Mouse (Mus musculus) small intestine, adult 2 months (tissue): ENCODE results near the gene Spats2. TPM values are rescaled to one million over a fixed set of nuclear protein-coding genes. Genes with fewer than 3 reads are reported as not detected.

Experiments
- H3K27ac ChIP-seq: fragments of 200-500 bp; 2 replicates; pipeline ENCODE4 v1.5.1; 2012; ENCODE audit warnings: low read depth, low read length, control low read depth, inconsistent platforms; ENCODE audit not compliant: insufficient read depth
- H3K27me3 ChIP-seq: fragments of 200-500 bp; 2 replicates; pipeline ENCODE4 v1.6.1; 2012; ENCODE audit warnings: mild to moderate bottlenecking, moderate library complexity, low read length, inconsistent platforms; ENCODE audit not compliant: control insufficient read depth, insufficient read depth
- H3K36me3 ChIP-seq: fragments of 200-500 bp; 2 replicates; pipeline ENCODE4 v1.6.1; 2012; ENCODE audit warnings: mild to moderate bottlenecking, low read length, control low read depth, inconsistent platforms; ENCODE audit not compliant: control insufficient read depth, insufficient read depth
- H3K4me1 ChIP-seq: fragments of 200-500 bp; 2 replicates; pipeline ENCODE4 v1.6.1; 2012; ENCODE audit warnings: low read length, inconsistent platforms, mixed read lengths; ENCODE audit not compliant: control insufficient read depth, insufficient read depth, insufficient read length
- H3K4me3 ChIP-seq: fragments of 200-500 bp; 2 replicates; pipeline ENCODE4 v1.5.1; 2012; ENCODE audit warnings: low read depth, mild to moderate bottlenecking, control low read depth, inconsistent platforms, low read length, moderate library complexity
- CTCF ChIP-seq: fragments of 200-500 bp; IDR thresholded peaks from 2 replicates; pipeline ENCODE4 v1.5.1; 2012; ENCODE audit warnings: low read depth, mild to moderate bottlenecking, control low read depth, inconsistent platforms, low read length, moderate library complexity, mixed read lengths; ENCODE audit not compliant: insufficient replicate concordance, insufficient read length; ENCODE audit errors: extremely low read depth
- POLR2A ChIP-seq: fragments of 200-500 bp; IDR thresholded peaks from 2 replicates; pipeline ENCODE4 v1.6.1; 2012; ENCODE audit warnings: low read depth, mild to moderate bottlenecking, control low read depth, inconsistent platforms, low read length, moderate library complexity
- WGBS: fragments of 180-500 bp; shearing (Covaris S2); methylation state at CpG from one replicate; pipeline ENCODE4 v1.1.7; 2018; 5-methylcytosine and 5-hydroxymethylcytosine counted together
- polyA plus RNA-seq: library from polyadenylated mRNA; depleted of rRNA; stranded (reverse); fragments of >200 nt; gene quantifications from 2 replicates; pipeline ENCODE4 v1.2.3, GENCODE M21; 2012

Gene Spats2
- polyA plus RNA-seq, 1 experiment: 3.9 TPM

GRCm38 (mm10) chr15:99184217-99184914 lies 58.6 kb downstream of the Spats2 start:
- no peaks in the 10 kb centered on the region for H3K4me1 ChIP-seq
- no peaks in the 10 kb centered on the region for H3K27me3 ChIP-seq
- no peak for TF ChIP-seq CTCF
- no peak for TF ChIP-seq POLR2A
- H3K27ac ChIP-seq: no peak overlapping the region
- WGBS: 92% methylated on average over 9 of the region's 9 CpGs
- H3K36me3 ChIP-seq: peaks cover 15% of the 10 kb centered on the region
- no peak overlapping the region for H3K4me3 ChIP-seq

- TF ChIP-seq POLR2A: no peak
- no peak for TF ChIP-seq CTCF
- WGBS: 87% methylated on average over 10 of the region's 10 CpGs
- Histone ChIP-seq H3K36me3 (peaks cover 5% of the 10 kb centered on the region), H3K27ac (no peak overlapping the region), H3K27me3 (no peaks in the 10 kb centered on the region), H3K4me3 (no peak overlapping the region), H3K4me1 (no peaks in the 10 kb centered on the region)
Observed at GRCm38 (mm10) chr15:99194358-99194757, 68.6 kb downstream of the Spats2 start.

DNA sequence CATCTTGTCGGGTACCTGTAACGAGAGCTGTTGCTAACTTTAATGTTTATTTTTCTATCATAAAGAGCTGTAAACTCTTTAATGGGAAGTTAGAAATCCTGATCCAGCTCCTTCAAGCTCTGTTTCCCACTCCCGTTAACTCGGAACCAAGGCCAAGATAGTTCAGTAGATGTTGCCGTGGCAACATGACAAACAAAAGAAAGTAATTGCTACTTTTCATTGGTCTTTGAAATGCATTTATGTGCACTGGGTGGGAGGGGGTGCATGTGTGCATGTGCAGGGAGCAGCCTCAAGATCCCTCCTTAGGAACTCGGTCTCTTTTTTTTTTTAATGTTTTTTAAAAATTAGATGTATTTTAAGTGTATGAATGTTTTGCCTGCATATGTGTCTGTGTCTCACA lies 69.3 kb downstream of the Spats2 start:
- TF ChIP-seq CTCF: no peak
- TF ChIP-seq POLR2A: no peak
- H3K27ac ChIP-seq: no peak overlapping the region
- H3K4me1 ChIP-seq: no peaks in the 10 kb centered on the region
- peaks cover 7% of the 10 kb centered on the region for H3K36me3 ChIP-seq
- H3K27me3 ChIP-seq: no peaks in the 10 kb centered on the region
- H3K4me3 ChIP-seq: no peak overlapping the region
- WGBS: 42% methylated on average over 6 of the region's 6 CpGs

DNA sequence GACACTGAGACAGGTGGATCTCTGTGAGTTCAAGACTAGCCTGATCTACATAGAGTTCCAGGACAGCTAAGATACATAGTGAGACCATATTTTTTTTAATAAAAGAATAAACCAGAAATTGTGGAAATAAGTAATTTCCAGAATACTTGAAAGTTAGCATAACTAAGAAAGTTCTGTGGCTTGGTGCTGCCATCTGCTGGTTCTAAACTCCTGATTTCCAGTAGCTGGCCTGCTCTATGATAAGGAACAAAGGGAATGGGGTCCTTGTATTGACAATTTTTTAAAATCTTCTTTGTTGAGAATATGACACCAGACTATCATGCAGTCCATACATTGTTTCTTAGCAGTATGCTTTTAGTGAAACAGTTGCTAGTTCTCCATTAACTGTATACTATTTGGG lies 73.0 kb downstream of the Spats2 start:
- H3K4me1 ChIP-seq: no peaks in the 10 kb centered on the region
- TF ChIP-seq CTCF (no peak), POLR2A (no peak)
- no peak overlapping the region for H3K27ac ChIP-seq
- H3K36me3 ChIP-seq: peaks cover 2% of the 10 kb centered on the region; the same call in 1 of the 2 replicates
- H3K4me3 ChIP-seq: no peak overlapping the region
- no peaks in the 10 kb centered on the region for H3K27me3 ChIP-seq

- peaks cover 9% of the 10 kb centered on the region for H3K36me3 ChIP-seq
- no peak overlapping the region for H3K27ac ChIP-seq
- no peak overlapping the region for H3K4me3 ChIP-seq
- TF ChIP-seq POLR2A (no peak), CTCF (no peak)
- no peaks in the 10 kb centered on the region for H3K27me3 ChIP-seq
- H3K4me1 ChIP-seq: no peaks in the 10 kb centered on the region
- WGBS: 89% methylated on average over 8 of the region's 8 CpGs
Observed at GRCm38 (mm10) chr15:99205959-99206358, 80.2 kb downstream of the Spats2 start.

DNA sequence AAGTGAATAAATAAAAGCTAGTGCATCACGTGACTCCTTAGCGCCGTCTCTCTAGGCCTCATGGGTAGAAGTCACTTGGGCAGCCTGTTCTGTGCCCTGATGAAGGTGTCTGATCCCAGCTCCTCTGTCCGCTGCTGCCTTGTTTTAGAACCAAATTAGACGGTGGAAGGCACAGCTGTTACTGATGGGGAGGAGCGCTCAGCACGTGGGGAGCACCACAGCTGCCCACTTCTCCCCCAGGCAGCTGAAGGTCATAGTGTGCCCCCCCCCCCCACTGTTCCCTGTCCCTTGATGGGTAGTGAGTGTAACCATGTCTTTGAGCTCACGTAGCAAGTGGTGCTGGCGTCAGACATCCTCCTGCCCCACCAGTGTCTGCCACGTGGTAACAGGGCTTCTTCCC lies 87.5 kb downstream of the Spats2 start:
- no peak overlapping the region for H3K4me3 ChIP-seq
- TF ChIP-seq CTCF: no peak
- TF ChIP-seq POLR2A: no peak
- H3K4me1 ChIP-seq: no peaks in the 10 kb centered on the region
- H3K36me3 ChIP-seq: peaks cover 14% of the 10 kb centered on the region
- no peak overlapping the region for H3K27ac ChIP-seq
- H3K27me3 ChIP-seq: no peaks in the 10 kb centered on the region
- 86% methylated on average over 10 of the region's 10 CpGs for WGBS

DNA sequence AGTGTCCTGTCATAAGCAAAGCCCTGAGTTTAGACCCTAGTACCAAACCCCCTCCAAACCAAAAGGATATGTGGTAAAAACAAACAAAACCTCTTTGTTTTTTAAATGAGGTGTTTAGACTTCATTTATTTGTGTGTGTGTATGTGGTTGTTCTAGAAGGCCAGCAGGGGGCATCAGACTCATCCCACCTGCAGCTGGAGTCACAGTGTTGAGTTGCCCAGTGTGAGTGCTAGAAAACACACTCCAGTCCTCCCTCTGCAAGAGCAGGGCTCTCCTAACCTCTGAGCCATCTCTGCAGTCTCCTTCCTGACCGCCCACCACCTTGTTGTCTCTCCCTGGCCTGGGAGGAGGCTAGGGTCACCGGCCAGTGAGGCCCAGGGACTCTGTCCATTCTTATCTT lies 89.2 kb downstream of the Spats2 start:
- no peak for TF ChIP-seq POLR2A
- peak; percentile 58; the same call in 1 of the 2 replicates for TF ChIP-seq CTCF
- H3K36me3 ChIP-seq: peaks cover 7% of the 10 kb centered on the region
- 82% methylated on average over 2 of the region's 2 CpGs for WGBS
- H3K4me3 ChIP-seq: no peak overlapping the region
- no peaks in the 10 kb centered on the region; the same call in 1 of the 2 replicates for H3K27me3 ChIP-seq
- H3K27ac ChIP-seq: no peak overlapping the region
- no peaks in the 10 kb centered on the region for H3K4me1 ChIP-seq
